Mouse (Mus musculus): ENCODE measurements around the gene Atxn7.

DNA sequence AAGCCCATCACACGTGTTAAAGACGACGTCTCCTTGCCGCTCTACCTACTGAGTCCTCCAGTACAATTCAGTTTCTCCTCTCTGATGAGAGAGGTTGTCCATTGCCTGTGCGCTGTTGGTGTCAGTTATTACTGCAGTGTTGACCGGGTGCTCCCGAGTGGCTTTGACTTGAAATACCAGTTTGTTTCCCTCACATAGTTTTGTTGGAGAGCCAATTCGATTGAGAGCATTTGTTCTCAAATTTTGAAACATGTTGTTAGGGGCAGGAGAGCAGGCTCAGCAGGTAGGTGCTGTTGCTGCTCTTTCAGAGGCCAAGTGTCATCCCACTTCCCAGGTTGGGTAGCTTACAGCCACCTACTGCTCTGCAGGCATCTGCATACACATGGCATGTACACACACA, 122.6 kb downstream of the Atxn7 start:
- TF ChIP-seq FLI1 (IDR thresholded peaks at IDR 0.05; ENCODE audit: low read length) (no peak), GATA1 (IDR thresholded peaks at IDR 0.05; ENCODE audit: borderline replicate concordance, low read length) (no peak)
